Mouse (Mus musculus): ENCODE results near the gene Kif26b.

- no peak for TF ChIP-seq CTCF (IDR thresholded peaks at IDR 0.05; ENCODE audit: low read depth, low read length)
- TF ChIP-seq TAL1 (conservative IDR thresholded peaks at IDR 0.05; ENCODE audit: low read depth, low read length), result no peak
- TF ChIP-seq POLR2AphosphoS5 (IDR thresholded peaks at IDR 0.05; ENCODE audit: insufficient replicate concordance, low read depth, low read length), result no peak
- TF ChIP-seq GATA1 (IDR thresholded peaks at IDR 0.05; ENCODE audit: borderline replicate concordance, low read length), result no peak
Observed at GRCm38 (mm10) chr1:178611512-178611911, 82.6 kb downstream of the Kif26b start.

Data from G1E (cell line).